Mouse (Mus musculus) T-helper 17 cell (primary cell): ENCODE results near the gene Zfp185.

ENCODE experiments used
- in situ Hi-C, 2 experiments: fragments of 300-600 bp; cut with MboI, MseI; formaldehyde crosslinking; loops; 1 replicate in 1 of 2; 2 replicates in 1 of 2; pipeline ENCODE4 v1.15.1; 2025; ENCODE audit warnings: high pct_unique_total_duplicates in 2 of 2

Gene Zfp185

GRCm38 (mm10) chrX:72986841-72987519, at the start of gene Zfp185:
Gene Zfp185 (plus strand): TSS chrX:72987339.
- in situ Hi-C loops, result no loop called here

- in situ Hi-C loops, result loop anchor here in 1 of 2 experiments (5.0 kb wide), 1 partner anchor 36 kb away; the partner anchor contains the start of genes Cetn2 and Nsdhl
Measured at GRCm38 (mm10) chrX:72953464-72953863, 33.7 kb upstream of the Zfp185 start.

- in situ Hi-C loops, result no loop called here
Measured at GRCm38 (mm10) chrX:72956486-72956885, 30.7 kb upstream of the Zfp185 start.

GRCm38 (mm10) chrX:72960431-72960830, 26.7 kb upstream of the Zfp185 start:
- in situ Hi-C loops, result no loop called here

- in situ Hi-C loops, result no loop called here
Measured at GRCm38 (mm10) chrX:72961511-72961910, 25.6 kb upstream of the Zfp185 start.

- in situ Hi-C loops, result no loop called here
Measured at GRCm38 (mm10) chrX:72962743-72963142, 24.4 kb upstream of the Zfp185 start.

- in situ Hi-C loops, result no loop called here
Measured at GRCm38 (mm10) chrX:72982831-72983230, 4.3 kb upstream of the Zfp185 start.

GRCm38 (mm10) chrX:72985607-72986006, 1.5 kb upstream of the Zfp185 start:
- in situ Hi-C loops, result no loop called here

- in situ Hi-C loops, result no loop called here
Measured at GRCm38 (mm10) chrX:72987520-72987905, 374 bp downstream of the Zfp185 start.

GRCm38 (mm10) chrX:72988431-72988830, 1.3 kb downstream of the Zfp185 start:
- in situ Hi-C loops, result no loop called here

- in situ Hi-C loops, result no loop called here
Measured at GRCm38 (mm10) chrX:72990581-72990980, 3.4 kb downstream of the Zfp185 start.

GRCm38 (mm10) chrX:72992291-72992919, 5.3 kb downstream of the Zfp185 start:
- in situ Hi-C loops, result no loop called here

GRCm38 (mm10) chrX:72995542-72995941, 8.4 kb downstream of the Zfp185 start:
- in situ Hi-C loops, result no loop called here

- in situ Hi-C loops, result loop anchor here in 1 of 2 experiments (25.0 kb wide), 1 partner anchor 659 kb away; the partner anchor contains the start of genes Pnck and Slc6a8
Measured at GRCm38 (mm10) chrX:73003110-73003509, 16.0 kb downstream of the Zfp185 start.

GRCm38 (mm10) chrX:73005678-73006077, 18.5 kb downstream of the Zfp185 start:
- in situ Hi-C loops, result loop anchor here in 1 of 2 experiments (25.0 kb wide), 1 partner anchor 657 kb away; the partner anchor contains the start of genes Pnck and Slc6a8

GRCm38 (mm10) chrX:73007597-73008479, 20.7 kb downstream of the Zfp185 start:
- in situ Hi-C loops, result loop anchor here in 1 of 2 experiments (25.0 kb wide), 1 partner anchor 654 kb away; the partner anchor contains the start of genes Pnck and Slc6a8

- in situ Hi-C loops, result loop anchor here (10.0 to 25.0 kb wide), 2 partner anchors 642 to 649 kb away; partner anchors contain the start of genes Pnck (in 1 of the 2) and Slc6a8 (in 1 of the 2)
Measured at GRCm38 (mm10) chrX:73012846-73013245, 25.7 kb downstream of the Zfp185 start.

GRCm38 (mm10) chrX:73037003-73037402, 49.9 kb downstream of the Zfp185 start, which contains the start of gene Pnma5:
Gene Pnma5 (minus strand): TSS chrX:73037103.
- in situ Hi-C loops, result no loop called here

- in situ Hi-C loops, result no loop called here
Measured at GRCm38 (mm10) chrX:73038831-73039230, 51.7 kb downstream of the Zfp185 start.

GRCm38 (mm10) chrX:73039666-73040065, 52.5 kb downstream of the Zfp185 start:
- in situ Hi-C loops, result no loop called here

- in situ Hi-C loops, result loop anchor here (5.0 to 10.0 kb wide), 3 partner anchors 343 to 441 kb away; partner anchors contain the start of genes Gm18336 (in 2 of the 2) and Trex2 (in 1 of the 2)
Measured at GRCm38 (mm10) chrX:73053860-73054563, 66.9 kb downstream of the Zfp185 start.
